10 mouse cellular contexts compared by ENCODE assay signal in genomic region chr5:38516267-38516666, GRCm38 (mm10). TPM values are rescaled to one million over a fixed set of nuclear protein-coding genes. Genes with fewer than 3 reads are reported as not detected.
A peak's percentile ranks its signal among the peaks of the same experiment; 100 is the strongest.
DNase-seq lines count a peak whose midpoint lies in the region; ATAC-seq and TF ChIP-seq lines count a peak whose summit lies in the region.
"Had no signal": no experiment of that assay in that cellular context is flagged by ENCODE, and none has a peak within 500 bp of the region (broad histone marks: within the 10 kb centered on the region; RNA-seq: fewer than 3 reads in every experiment).

No protein-coding gene starts in this region.

- no peak for TF ChIP-seq POLR2A in lung, adult 2 months (IDR thresholded peaks at IDR 0.05; ENCODE audit: borderline replicate concordance, extremely low read depth, low read depth, low read length)

- H3K4me2 ChIP-seq in hindbrain, embryonic 11.5 days (replicated peaks; ENCODE audit: low read depth, low read length), result no peak overlapping the region
- no peak overlapping the region for H3K4me2 ChIP-seq in hindbrain, embryonic 12.5 days (replicated peaks)
- H3K4me2 ChIP-seq: embryonic facial prominence, embryonic 15.5 days; limb, embryonic 13.5 days had no signal

- no peaks in the 10 kb centered on the region for H3K36me3 ChIP-seq in hindbrain, embryonic 11.5 days (ENCODE audit: control insufficient read depth, insufficient read depth, low read length)
- H3K36me3 ChIP-seq in hindbrain, embryonic 12.5 days, result no peaks in the 10 kb centered on the region
- H3K36me3 ChIP-seq: embryonic facial prominence, embryonic 15.5 days; limb, embryonic 13.5 days had no signal

- H3K27ac ChIP-seq in hindbrain, embryonic 11.5 days (ENCODE audit: low read depth, low read length), result no peak overlapping the region
- H3K27ac ChIP-seq in hindbrain, embryonic 12.5 days, result no peak overlapping the region
- H3K27ac ChIP-seq: embryonic facial prominence, embryonic 15.5 days; limb, embryonic 13.5 days had no signal

- no peak for ATAC-seq in hindbrain, embryonic 11.5 days (ENCODE audit: low FRiP score)
- ATAC-seq in hindbrain, embryonic 12.5 days (ENCODE audit: low FRiP score), result no peak

- H3K4me1 ChIP-seq in hindbrain, embryonic 11.5 days (replicated peaks; ENCODE audit: control insufficient read depth, insufficient read depth, low read length), result no peaks in the 10 kb centered on the region
- peaks cover 6% of the 10 kb centered on the region for H3K4me1 ChIP-seq in hindbrain, embryonic 12.5 days
- H3K4me1 ChIP-seq in lung, adult 2 months (ENCODE audit: control insufficient read depth, insufficient read depth, low read length), result no peaks in the 10 kb centered on the region
- H3K4me1 ChIP-seq: embryonic facial prominence, embryonic 15.5 days; limb, embryonic 13.5 days had no signal

- 65% methylated on average over 6 of the region's 6 CpGs for WGBS in hindbrain, embryonic 11.5 days
- WGBS in hindbrain, embryonic 12.5 days, result 60% methylated on average over 6 of the region's 6 CpGs
- WGBS in lung, adult 2 months, result 31% methylated on average over 6 of the region's 6 CpGs

- DNase-seq in hindbrain, embryonic 11.5 days (ENCODE audit: low spot score), result peak; percentile 41
- peak; percentile 20 to 25 for DNase-seq in CD8-positive naive resting alpha-beta T cell, adult 2 months (ENCODE audit: low read depth in 2 of 2, low spot score in 2 of 2)
- peak; percentile 31 to 55 for DNase-seq in adrenal gland, postnatal 36 days
- peak; percentile 57 for DNase-seq in kidney, postnatal 10 days
- no peak for DNase-seq in lung, adult 2 months
- DNase-seq in thymus, postnatal 25 days, result peak; percentile 48
- no peak for DNase-seq in neural tube, embryonic 10.5 days (ENCODE audit: extremely low spot score, low spot score)

- no peaks in the 10 kb centered on the region for H3K27me3 ChIP-seq in hindbrain, embryonic 11.5 days (ENCODE audit: control insufficient read depth, insufficient read depth, low read length)
- H3K27me3 ChIP-seq in hindbrain, embryonic 12.5 days, result no peaks in the 10 kb centered on the region
- H3K27me3 ChIP-seq: embryonic facial prominence, embryonic 15.5 days; limb, embryonic 13.5 days had no signal

- no peak overlapping the region for H3K4me3 ChIP-seq in hindbrain, embryonic 11.5 days (ENCODE audit: low read depth, low read length)
- H3K4me3 ChIP-seq in hindbrain, embryonic 12.5 days, result no peak overlapping the region
- H3K4me3 ChIP-seq in lung, adult 2 months (replicated peaks; ENCODE audit: extremely low read depth, low read depth, low read length), result no peak overlapping the region
- H3K4me3 ChIP-seq: embryonic facial prominence, embryonic 15.5 days; limb, embryonic 13.5 days had no signal

- no peak overlapping the region for H3K9ac ChIP-seq in hindbrain, embryonic 11.5 days (ENCODE audit: low read depth, low read length)
- no peak overlapping the region for H3K9ac ChIP-seq in hindbrain, embryonic 12.5 days
- H3K9ac ChIP-seq: embryonic facial prominence, embryonic 15.5 days; limb, embryonic 13.5 days had no signal

- 0 out of 2 replicates have a peak, but pooled peaks have one; percentile 28 for TF ChIP-seq CTCF in lung, adult 2 months (IDR thresholded peaks at IDR 0.05; ENCODE audit: insufficient read depth, low read length)

- H3K9me3 ChIP-seq in hindbrain, embryonic 11.5 days (ENCODE audit: control insufficient read depth, low read length), result no peaks in the 10 kb centered on the region
- H3K9me3 ChIP-seq in hindbrain, embryonic 12.5 days (replicated peaks), result no peaks in the 10 kb centered on the region
- H3K9me3 ChIP-seq: embryonic facial prominence, embryonic 15.5 days; limb, embryonic 13.5 days had no signal

RNA-seq across cellular contexts. Expression of gene Slc2a9, which starts 13.3 kb away (rescaled TPM):
- 0.13 and 0.15 TPM in 2 replicates for polyA plus RNA-seq in hindbrain, embryonic 11.5 days (2014; fragmentation: Nextera tagmentation; extraction: Ambion mirVana)
- 0.15 and 0.61 TPM in 2 replicates for polyA plus RNA-seq in hindbrain, embryonic 12.5 days (2016; fragmentation: Nextera tagmentation; extraction: Ambion mirVana)
- total RNA-seq in adrenal gland, postnatal 36 days (2021), result 1 to 10 TPM; 2.0 to 2.4 TPM
- polyA plus RNA-seq in lung, adult 2 months (2012; rRNA removed), result 4.9 and 5.0 TPM in 2 replicates

RNA-seq across cellular contexts. Expression of gene Wdr1, which starts 46.8 kb away (rescaled TPM):
- polyA plus RNA-seq in hindbrain, embryonic 11.5 days (2014; fragmentation: Nextera tagmentation; extraction: Ambion mirVana), result 169 and 171 TPM in 2 replicates
- polyA plus RNA-seq in hindbrain, embryonic 12.5 days (2016; fragmentation: Nextera tagmentation; extraction: Ambion mirVana), result 160 and 167 TPM in 2 replicates
- total RNA-seq in adrenal gland, postnatal 36 days (2021), result 100 to 1,000 TPM; 130 to 138 TPM
- 135 and 165 TPM in 2 replicates for polyA plus RNA-seq in lung, adult 2 months (2012; rRNA removed)

Comparison
In these comparisons a context has a peak if more than half of its experiments do, and no peak if none do; other contexts are left out.
1. DNase-seq: peak in hindbrain, embryonic 11.5 days (single experiment), CD8-positive naive resting alpha-beta T cell, adult 2 months (2 of 2), adrenal gland, postnatal 36 days (2 of 2), kidney, postnatal 10 days (single experiment) and thymus, postnatal 25 days (single experiment); none in lung, adult 2 months (single experiment) and neural tube, embryonic 10.5 days (single experiment).